Mouse (Mus musculus) midbrain, embryonic 14.5 days (tissue): Measurements from ENCODE around the gene Krtcap2. TPM values are rescaled to one million over a fixed set of nuclear protein-coding genes. Genes with fewer than 3 reads are reported as not detected.

ENCODE experiments used
- ATAC-seq: fragments of 200-750 bp; cut with Nextera tagmentation; 2 replicates; pipeline ENCODE4 v1.8.0; 2017; ENCODE audit warnings: moderate number of reproducible peaks, moderate library complexity; ENCODE audit not compliant: low FRiP score, low TSS enrichment
- DNase-seq: peaks from one replicate; pipeline ENCODE4 v3.0.0-alpha.2; 2015
- H3K27ac ChIP-seq: fragments of 300-500 bp; sonication (generic); replicated peaks from 2 replicates; pipeline ENCODE4 v1.5.1; 2014; ENCODE audit warnings: mild to moderate bottlenecking, low read depth, low read length, moderate library complexity
- H3K27me3 ChIP-seq: fragments of 300-500 bp; sonication (generic); 2 replicates; pipeline ENCODE4 v1.6.1; 2014; ENCODE audit warnings: low read length, control low read depth, mixed read lengths; ENCODE audit not compliant: control insufficient read depth, insufficient read depth
- H3K36me3 ChIP-seq: fragments of 300-500 bp; sonication (generic); 2 replicates; pipeline ENCODE4 v1.6.1; 2014; ENCODE audit warnings: low read length, control low read depth; ENCODE audit not compliant: control insufficient read depth, insufficient read depth
- H3K4me1 ChIP-seq: fragments of 300-500 bp; sonication (generic); 2 replicates; pipeline ENCODE4 v1.6.1; 2014; ENCODE audit warnings: mild to moderate bottlenecking, antibody characterized with exemption, low read length, control low read depth; ENCODE audit not compliant: control insufficient read depth, insufficient read depth
- H3K4me2 ChIP-seq: fragments of 300-500 bp; sonication (generic); 2 replicates; pipeline ENCODE4 v1.6.1; 2014; ENCODE audit warnings: mild to moderate bottlenecking, low read length, moderate library complexity
- H3K4me3 ChIP-seq: fragments of 300-500 bp; sonication (generic); replicated peaks from 2 replicates; pipeline ENCODE4 v1.5.1; 2014; ENCODE audit warnings: low read depth, low read length
- H3K9ac ChIP-seq: fragments of 300-500 bp; sonication (generic); replicated peaks from 2 replicates; pipeline ENCODE4 v1.6.1; 2014; ENCODE audit warnings: mild to moderate bottlenecking, low read length, moderate library complexity
- H3K9me3 ChIP-seq: fragments of 300-500 bp; sonication (generic); 2 replicates; pipeline ENCODE4 v1.6.1; 2016; ENCODE audit warnings: low read length, control low read depth, mixed read lengths; ENCODE audit not compliant: control insufficient read depth
- WGBS: fragments of 180-500 bp; shearing (Covaris S2); extraction: QIAGEN DNeasy Blood & Tissue Kit; methylation state at CpG from one replicate; pipeline ENCODE4 v1.1.7; 2014; 5-methylcytosine and 5-hydroxymethylcytosine counted together
- polyA plus RNA-seq: library from polyadenylated mRNA; unstranded; fragments of >200 nt; fragmentation: Nextera tagmentation; extraction: Ambion mirVana; gene quantifications from 2 replicates; pipeline ENCODE4 v1.2.1, GENCODE M21; 2014

Gene Krtcap2
- polyA plus RNA-seq, 1 experiment from 2014 or later: 199 TPM

GRCm38 (mm10) chr3:89227307-89228179, 18.2 kb upstream of the Krtcap2 start:
- 1% methylated on average over 41 of the region's 41 CpGs for WGBS
- H3K9me3 ChIP-seq: no peaks in the 10 kb centered on the region
- H3K9ac ChIP-seq: peak overlapping the region; percentile 69
- ATAC-seq (peak; percentile 80), DNase-seq (peak; percentile 96)
- peak overlapping the region; percentile 93 for H3K27ac ChIP-seq
- peaks cover 44% of the 10 kb centered on the region for H3K4me1 ChIP-seq
- no peaks in the 10 kb centered on the region for H3K27me3 ChIP-seq
- peaks cover 8% of the 10 kb centered on the region for H3K36me3 ChIP-seq
- peak overlapping the region; percentile 47 for H3K4me3 ChIP-seq
- H3K4me2 ChIP-seq: peak overlapping the region; percentile 66

GRCm38 (mm10) chr3:89228180-89228549, 17.6 kb upstream of the Krtcap2 start:
- under 1% methylated on average over 20 of the region's 20 CpGs for WGBS
- Histone ChIP-seq H3K4me1 (peaks cover 44% of the 10 kb centered on the region), H3K27ac (peak overlapping the region; percentile 93; the same call in 1 of the 2 replicates), H3K27me3 (no peaks in the 10 kb centered on the region), H3K36me3 (peaks cover 14% of the 10 kb centered on the region), H3K9ac (no peak overlapping the region), H3K9me3 (no peaks in the 10 kb centered on the region), H3K4me2 (peak overlapping the region; percentile 66), H3K4me3 (peak overlapping the region; percentile 47)
- peak; percentile 93 for DNase-seq
- peak; percentile 31; the same call in 1 of the 2 replicates for ATAC-seq

GRCm38 (mm10) chr3:89228836-89229235, 16.9 kb upstream of the Krtcap2 start, which contains the start of gene Muc1:
Gene Muc1, plus strand, starts transcription at chr3:89229057.
- Histone ChIP-seq H3K27me3 (no peaks in the 10 kb centered on the region), H3K4me3 (peak within 1 kb of the TSS; percentile 47), H3K9ac (no peak within 1 kb of the TSS; the same call in 1 of the 2 replicates), H3K4me1 (peaks cover 41% of the 10 kb centered on the region), H3K4me2 (peak within 1 kb of the TSS; percentile 66), H3K9me3 (no peaks in the 10 kb centered on the region), H3K27ac (peak within 1 kb of the TSS; percentile 93), H3K36me3 (peaks cover 17% of the 10 kb centered on the region)
- DNase-seq (no peak), ATAC-seq (no peak)
- 36% methylated on average over 10 of the region's 10 CpGs for WGBS

- H3K4me3 ChIP-seq: no peak overlapping the region
- no peak overlapping the region for H3K4me2 ChIP-seq
- H3K9ac ChIP-seq: no peak overlapping the region
- H3K36me3 ChIP-seq: peaks cover 18% of the 10 kb centered on the region
- ATAC-seq: no peak
- H3K4me1 ChIP-seq: peaks cover 37% of the 10 kb centered on the region
- 72% methylated on average over 4 of the region's 4 CpGs for WGBS
- H3K27ac ChIP-seq: no peak overlapping the region
- H3K9me3 ChIP-seq: no peaks in the 10 kb centered on the region
- no peak for DNase-seq
- no peaks in the 10 kb centered on the region for H3K27me3 ChIP-seq
These were observed 16.5 kb upstream of the Krtcap2 start for GRCm38 (mm10) chr3:89229276-89229675.

GRCm38 (mm10) chr3:89230561-89230960, 15.2 kb upstream of the Krtcap2 start:
- WGBS: 89% methylated on average over 2 of the region's 2 CpGs
- H3K27ac ChIP-seq: no peak overlapping the region
- ATAC-seq (no peak), DNase-seq (no peak)
- no peak overlapping the region for H3K4me3 ChIP-seq
- H3K4me1 ChIP-seq: peaks cover 24% of the 10 kb centered on the region
- peaks cover 31% of the 10 kb centered on the region for H3K36me3 ChIP-seq
- no peak overlapping the region for H3K9ac ChIP-seq
- H3K9me3 ChIP-seq: no peaks in the 10 kb centered on the region
- no peak overlapping the region for H3K4me2 ChIP-seq
- H3K27me3 ChIP-seq: no peaks in the 10 kb centered on the region

GRCm38 (mm10) chr3:89231345-89231744, 14.4 kb upstream of the Krtcap2 start:
- Histone ChIP-seq H3K4me2 (no peak overlapping the region), H3K9ac (no peak overlapping the region), H3K27ac (no peak overlapping the region), H3K36me3 (peaks cover 39% of the 10 kb centered on the region), H3K4me1 (peaks cover 16% of the 10 kb centered on the region), H3K27me3 (no peaks in the 10 kb centered on the region), H3K9me3 (no peaks in the 10 kb centered on the region), H3K4me3 (no peak overlapping the region)
- DNase-seq: no peak
- ATAC-seq: no peak
- WGBS: 84% methylated on average over 7 of the region's 7 CpGs

GRCm38 (mm10) chr3:89231772-89232275, 13.9 kb upstream of the Krtcap2 start:
- Histone ChIP-seq H3K27me3 (no peaks in the 10 kb centered on the region), H3K4me1 (peaks cover 11% of the 10 kb centered on the region), H3K27ac (no peak overlapping the region), H3K36me3 (peaks cover 43% of the 10 kb centered on the region), H3K9me3 (no peaks in the 10 kb centered on the region), H3K4me2 (no peak overlapping the region), H3K9ac (no peak overlapping the region), H3K4me3 (no peak overlapping the region)
- WGBS: 75% methylated on average over 16 of the region's 16 CpGs
- no peak for ATAC-seq
- DNase-seq: no peak

- Histone ChIP-seq H3K36me3 (peaks cover 51% of the 10 kb centered on the region), H3K4me1 (peaks cover 3% of the 10 kb centered on the region; the same call in 1 of the 2 replicates), H3K4me2 (no peak overlapping the region), H3K9ac (no peak overlapping the region), H3K27me3 (no peaks in the 10 kb centered on the region), H3K9me3 (no peaks in the 10 kb centered on the region), H3K27ac (no peak overlapping the region), H3K4me3 (no peak overlapping the region)
- DNase-seq (no peak), ATAC-seq (no peak)
- WGBS: 72% methylated on average over 6 of the region's 6 CpGs
These were observed 13.2 kb upstream of the Krtcap2 start for GRCm38 (mm10) chr3:89232614-89233013.
